Mouse (Mus musculus): ENCODE data around the gene Olfr1350. TPM values are rescaled to one million over a fixed set of nuclear protein-coding genes. Genes with fewer than 3 reads are reported as not detected.
"Not testable (repeated sequence)": the region's sequence is repeated elsewhere in the genome, so short reads cannot be mapped to it uniquely, and the experiment has no call there.

The Olfr1350 gene
- not detected for total RNA-seq (2021)
- long read RNA-seq, experiment 1, result 0 reads
- long read RNA-seq, experiment 2, result 0 reads

GRCm38 (mm10) chr7:6564541-6564940, at the start of gene Olfr1350:
TSS of gene Olfr1350 (plus strand) at chr7:6564841.
- no peak for TF ChIP-seq CTCF (conservative IDR thresholded peaks at IDR 0.05)
- H3K4me3 ChIP-seq, result no peak within 1 kb of the TSS
- no peak within 1 kb of the TSS for H3K27ac ChIP-seq
- DNase-seq (ENCODE audit: low spot score in 2 of 2), result no peak

- Histone ChIP-seq H3K4me3 (no peak overlapping the region), H3K27ac (no peak overlapping the region)
- no peak for DNase-seq (ENCODE audit: low spot score in 2 of 2)
- no peak for TF ChIP-seq CTCF (conservative IDR thresholded peaks at IDR 0.05)
Measured at GRCm38 (mm10) chr7:6521666-6522065, 43.0 kb upstream of the Olfr1350 start.

GRCm38 (mm10) chr7:6522850-6523249, 41.8 kb upstream of the Olfr1350 start, which contains the start of gene Olfr1349:
TSS of gene Olfr1349 (minus strand) at chr7:6522950.
- no peak within 1 kb of the TSS for H3K27ac ChIP-seq
- no peak for TF ChIP-seq CTCF (conservative IDR thresholded peaks at IDR 0.05)
- DNase-seq (ENCODE audit: low spot score in 2 of 2), result no peak

GRCm38 (mm10) chr7:6525001-6525400, 39.6 kb upstream of the Olfr1350 start:
- H3K27ac ChIP-seq, result no peak overlapping the region
- TF ChIP-seq CTCF (conservative IDR thresholded peaks at IDR 0.05), result peak; percentile 25
- DNase-seq (ENCODE audit: low spot score in 2 of 2), result no peak

More at GRCm38 (mm10) chr7:6522850-6523249, 41.8 kb upstream of the Olfr1350 start, which contains the start of gene Olfr1349:
- H3K4me3 ChIP-seq, result no peak within 1 kb of the TSS

GRCm38 (mm10) chr7:6526141-6526540, 38.5 kb upstream of the Olfr1350 start:
- Histone ChIP-seq H3K4me3 (no peak overlapping the region), H3K27ac (no peak overlapping the region)
- peak; percentile 62 for TF ChIP-seq CTCF (conservative IDR thresholded peaks at IDR 0.05)
- no peak for DNase-seq (ENCODE audit: low spot score in 2 of 2)

More at GRCm38 (mm10) chr7:6525001-6525400, 39.6 kb upstream of the Olfr1350 start:
- no peak overlapping the region for H3K4me3 ChIP-seq

- Histone ChIP-seq H3K27ac (no peak overlapping the region), H3K4me3 (no peak overlapping the region)
- TF ChIP-seq CTCF (conservative IDR thresholded peaks at IDR 0.05), result peak; percentile 87
- peak; percentile 42 to 54 for DNase-seq (ENCODE audit: low spot score in 2 of 2)
Measured at GRCm38 (mm10) chr7:6586096-6586759, 21.6 kb downstream of the Olfr1350 start.

- H3K4me3 ChIP-seq, result not testable (repeated sequence)
Measured at GRCm38 (mm10) chr7:6588766-6589165, 24.1 kb downstream of the Olfr1350 start.

GRCm38 (mm10) chr7:6603331-6603730, 38.7 kb downstream of the Olfr1350 start:
- TF ChIP-seq CTCF (conservative IDR thresholded peaks at IDR 0.05), result no peak

More at GRCm38 (mm10) chr7:6588766-6589165, 24.1 kb downstream of the Olfr1350 start:
- H3K27ac ChIP-seq; DNase-seq (ENCODE audit: low spot score in 2 of 2): not testable (repeated sequence)

More at GRCm38 (mm10) chr7:6603331-6603730, 38.7 kb downstream of the Olfr1350 start:
- H3K4me3 ChIP-seq, result no peak overlapping the region
- no peak for DNase-seq (ENCODE audit: low spot score in 2 of 2)
- H3K27ac ChIP-seq, result no peak overlapping the region

Other genes with a start within 250 kb of the Olfr1350 start
- gene Zfp583, start 233.6 kb upstream of the Olfr1350 start, total RNA-seq (2021), result 10 to 100 TPM; 13.3 to 14.4 TPM
- gene Gm3854, start 221.1 kb upstream of the Olfr1350 start, total RNA-seq (2021), result 1 to 10 TPM; 7.1 to 8.3 TPM
- 1 to 10 TPM; 4.7 to 5.0 TPM for gene Zfp78, start 201.6 kb upstream of the Olfr1350 start, total RNA-seq (2021)
- gene Zfp28, start 181.5 kb upstream of the Olfr1350 start, total RNA-seq (2021), result 1 to 10 TPM; 6.7 to 9.6 TPM
- gene Smim17, start 166.1 kb upstream of the Olfr1350 start, total RNA-seq (2021), result 10 to 100 TPM; 19.7 to 24.1 TPM
- under 1 TPM; 0.25 to 0.54 TPM for gene Gm20715, start 154.6 kb upstream of the Olfr1350 start, total RNA-seq (2021)
- gene Olfr1344, start 126.2 kb upstream of the Olfr1350 start, total RNA-seq (2021), result 1 to 10 TPM; 1.2 to 2.0 TPM
- gene Olfr1336, start 108.7 kb upstream of the Olfr1350 start, total RNA-seq (2021), result under 1 TPM in 1 of 2 experiments, not detected in 1; 0.08 TPM
- not detected for gene Olfr1346, start 97.7 kb upstream of the Olfr1350 start, total RNA-seq (2021)
- gene Olfr5, start 77.9 kb upstream of the Olfr1350 start, total RNA-seq (2021), result not detected
- gene Olfr1347, start 65.1 kb upstream of the Olfr1350 start, total RNA-seq (2021), result not detected
- gene Olfr1348, start 56.1 kb upstream of the Olfr1350 start, total RNA-seq (2021), result not detected
- gene Olfr1349, start 41.9 kb upstream of the Olfr1350 start, total RNA-seq (2021), result not detected
- gene Zim1, start 131.6 kb downstream of the Olfr1350 start, total RNA-seq (2021), result 1 to 10 TPM; 5.0 to 6.5 TPM
- 100 to 1,000 TPM; 172 to 173 TPM for gene Peg3, start 165.6 kb downstream of the Olfr1350 start, total RNA-seq (2021)
- 10 to 100 TPM; 29.7 to 31.6 TPM for gene Usp29, start 165.7 kb downstream of the Olfr1350 start, total RNA-seq (2021)